Mouse (Mus musculus): ENCODE measurements around the gene Galnt13. TPM values are rescaled to one million over a fixed set of nuclear protein-coding genes. Genes with fewer than 3 reads are reported as not detected.
"Not testable (repeated sequence)": the region's sequence is repeated elsewhere in the genome, so short reads cannot be mapped to it uniquely, and the experiment has no call there.

Gene Galnt13
- total RNA-seq (2015) (not detected in 2 replicates), total RNA-seq (2017) (not detected in 2 replicates)

DNA sequence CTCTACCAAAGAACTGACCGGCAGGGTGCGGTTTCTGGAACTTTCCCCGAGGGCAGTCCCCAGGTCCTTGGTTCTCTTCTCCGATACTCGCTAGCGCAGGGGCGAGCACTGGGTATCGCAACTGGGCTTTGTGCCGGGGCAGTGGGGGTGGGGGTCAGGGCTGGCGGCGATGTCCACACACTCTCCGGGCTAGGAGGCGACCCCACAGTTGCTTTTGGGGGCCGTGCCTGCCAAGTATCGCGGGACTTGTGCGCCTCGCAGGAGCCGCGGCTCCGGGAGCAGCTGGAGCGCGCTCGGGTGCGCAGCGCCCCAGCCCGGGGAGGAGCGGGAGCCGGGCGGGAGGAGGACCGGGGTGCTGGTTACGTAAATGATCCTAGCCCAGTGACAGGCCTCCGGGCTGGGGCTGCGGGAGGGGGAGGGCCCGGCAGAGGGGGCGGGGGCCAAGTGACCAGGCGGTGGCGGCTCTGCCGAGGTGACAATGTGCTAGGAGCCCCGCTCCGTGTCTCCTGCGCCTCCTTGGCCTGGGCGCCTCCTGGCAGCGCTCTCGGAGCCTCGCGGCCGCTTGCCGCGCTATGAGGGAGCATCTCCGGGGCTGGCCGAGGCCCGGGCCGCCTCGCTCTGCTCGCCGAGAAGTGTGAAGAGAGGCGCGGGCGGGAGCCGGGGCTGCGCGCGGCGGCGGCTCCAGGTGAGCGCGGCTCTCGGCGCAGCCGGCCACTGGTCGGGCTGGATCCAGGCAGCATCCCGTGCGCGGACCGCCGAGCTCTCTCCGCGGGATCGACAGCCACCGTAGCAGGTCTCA is at the start of gene Galnt13:
Gene Galnt13, plus strand, starts transcription at position 381 of the 799 bp plus-strand sequence.
- peak; percentile 39; the same call in 1 of the 2 replicates for ATAC-seq (replicated peaks; ENCODE audit: poor library complexity)

DNA sequence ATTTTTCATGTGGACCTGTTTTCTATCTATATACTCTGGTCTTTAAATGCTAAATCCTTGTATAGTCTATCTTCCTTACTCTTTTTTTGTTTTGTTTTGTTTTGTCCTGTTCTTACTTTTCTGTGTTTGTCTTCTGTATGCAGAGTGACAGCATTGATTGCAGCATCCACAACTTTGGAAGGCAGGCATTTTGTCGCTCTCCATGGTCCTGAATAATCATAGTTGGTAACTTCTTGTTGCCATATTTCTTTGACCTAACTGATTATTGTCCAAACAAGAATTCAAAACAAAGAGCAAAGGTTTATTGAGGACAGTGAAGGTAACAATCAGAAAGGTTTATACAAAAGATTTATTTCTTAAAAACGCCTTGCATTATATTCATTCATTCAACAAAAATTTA is 5.1 kb upstream of the Galnt13 start:
- ATAC-seq (replicated peaks; ENCODE audit: poor library complexity), result no peak

DNA sequence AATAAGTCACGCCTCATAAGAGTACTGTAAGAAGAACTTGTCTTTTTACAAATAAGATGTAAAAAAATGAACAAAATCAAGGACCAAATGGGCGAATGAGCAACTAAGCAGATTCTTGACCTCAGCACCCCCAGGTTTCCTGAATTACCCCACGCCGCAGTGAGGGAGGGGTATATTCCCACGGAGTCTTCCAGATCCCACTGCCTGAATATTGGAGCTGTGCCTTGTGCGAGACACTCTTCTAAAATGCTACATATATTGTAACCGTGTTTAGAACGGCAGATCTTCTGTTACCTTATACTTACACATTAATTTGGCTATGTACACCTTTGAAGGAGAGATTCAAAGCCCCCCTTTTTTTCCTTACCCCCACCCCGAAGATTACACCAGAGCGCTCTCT is 737 bp upstream of the Galnt13 start:
- no peak for ATAC-seq (replicated peaks; ENCODE audit: poor library complexity)

DNA sequence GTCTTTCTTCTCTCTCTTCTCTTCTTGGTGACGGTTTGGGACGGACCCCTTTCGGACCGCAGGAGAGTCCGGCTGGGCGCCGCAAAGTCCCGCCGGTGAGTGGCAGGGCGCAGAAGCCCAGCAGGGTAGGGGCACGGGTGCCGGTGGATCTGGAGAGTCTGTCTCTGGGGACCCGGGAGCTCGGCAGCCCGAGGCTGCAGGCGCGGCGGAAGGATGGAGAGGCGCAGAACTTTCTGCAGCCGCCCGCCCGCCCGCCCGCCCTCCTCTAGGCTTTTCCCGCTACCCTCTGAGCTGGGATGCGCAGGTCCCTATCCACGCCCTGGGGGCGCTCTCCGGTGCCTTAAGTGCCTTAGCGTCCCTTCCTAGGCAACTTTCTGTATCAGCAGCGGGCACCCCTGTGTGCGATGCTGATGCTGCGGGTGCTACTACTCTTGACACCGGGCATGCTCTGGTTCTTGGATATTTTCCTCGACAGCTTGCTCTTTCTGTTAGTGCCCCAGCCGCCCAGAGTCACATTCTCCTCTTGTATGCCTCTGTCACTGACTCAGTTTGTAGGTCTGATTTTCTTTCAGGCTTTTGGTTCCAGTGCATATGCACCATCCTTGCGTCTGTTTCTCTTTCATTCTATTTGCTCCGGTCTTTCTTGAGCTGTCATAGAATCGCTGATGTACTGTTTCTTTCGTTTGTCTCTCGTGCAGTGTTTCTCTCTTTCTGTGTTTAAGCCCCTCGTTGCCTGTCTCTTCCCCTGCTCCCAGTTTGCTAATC is 801 bp downstream of the Galnt13 start:
- ATAC-seq (replicated peaks; ENCODE audit: poor library complexity), result no peak

DNA sequence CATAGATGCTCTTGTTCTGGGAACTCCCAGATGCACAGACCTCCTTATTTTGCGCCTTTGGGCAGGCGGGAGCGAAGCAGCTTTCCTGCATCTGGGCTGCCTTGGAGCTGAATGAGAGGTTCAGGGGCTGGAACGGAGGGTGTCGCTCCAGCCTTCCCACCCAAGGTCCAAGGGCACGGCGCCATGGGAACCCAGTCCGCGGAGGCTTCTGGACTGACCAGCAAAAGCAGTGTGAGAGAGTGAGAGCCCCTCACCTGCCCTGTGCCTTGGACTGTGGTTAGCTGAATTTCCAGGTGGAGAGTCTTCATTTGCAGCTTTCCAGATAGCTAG is 1.3 kb downstream of the Galnt13 start:
- ATAC-seq (replicated peaks; ENCODE audit: poor library complexity), result no peak

DNA sequence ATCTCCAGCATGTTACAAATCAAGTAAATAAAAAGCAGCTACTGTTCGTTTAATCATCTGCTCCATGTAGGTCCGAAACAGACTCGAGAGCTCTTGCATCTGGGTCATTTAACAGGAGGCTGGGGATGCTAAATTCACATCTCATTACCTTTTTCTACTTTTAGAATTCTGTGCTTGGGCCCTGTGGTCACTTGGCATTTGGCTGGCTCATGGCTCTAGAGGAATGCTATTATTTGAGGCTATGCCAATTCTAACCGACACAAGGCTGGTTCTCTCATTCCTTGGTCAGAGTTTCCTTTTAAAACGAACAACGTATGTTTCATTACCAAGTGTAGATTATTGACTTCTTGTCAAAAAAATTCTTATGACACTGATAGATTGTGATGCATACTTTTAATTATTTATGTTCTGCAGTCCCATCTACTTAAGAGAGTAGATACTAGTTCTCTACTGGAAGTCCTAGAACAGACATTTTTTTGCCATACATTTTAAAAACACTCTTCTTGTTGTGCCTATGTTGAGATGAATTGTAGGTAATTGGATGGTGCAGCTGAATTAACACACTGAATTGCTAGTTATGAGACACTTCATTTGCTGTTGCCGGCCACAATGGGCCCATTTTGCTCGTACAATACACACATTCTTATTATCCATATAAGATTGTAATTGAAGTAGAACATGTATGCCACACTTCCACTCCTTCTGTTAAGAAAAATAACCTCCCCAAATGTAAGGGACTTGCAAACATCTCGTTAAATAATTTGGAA is 6.8 kb downstream of the Galnt13 start:
- no peak for ATAC-seq (replicated peaks; ENCODE audit: poor library complexity)

DNA sequence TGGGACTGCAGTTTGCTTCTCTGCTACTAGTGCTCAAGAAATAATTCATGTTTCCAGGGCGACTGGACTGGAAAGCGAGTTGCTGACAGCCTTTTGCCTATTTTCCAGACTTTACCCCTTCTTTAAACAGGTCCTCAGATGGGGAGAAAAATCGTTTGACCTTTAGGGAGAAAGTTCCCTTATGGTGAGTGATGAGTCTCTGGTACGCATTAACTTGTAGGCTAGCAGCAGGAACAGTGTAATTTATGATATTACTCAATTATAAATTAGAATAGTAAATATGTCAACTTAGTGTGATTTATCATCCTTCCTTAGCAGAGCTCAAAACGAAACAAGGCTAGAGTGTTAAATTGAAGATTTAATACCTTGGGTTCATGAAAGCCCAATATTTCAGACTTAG is 47.3 kb downstream of the Galnt13 start:
- ATAC-seq (replicated peaks; ENCODE audit: poor library complexity), result no peak

DNA sequence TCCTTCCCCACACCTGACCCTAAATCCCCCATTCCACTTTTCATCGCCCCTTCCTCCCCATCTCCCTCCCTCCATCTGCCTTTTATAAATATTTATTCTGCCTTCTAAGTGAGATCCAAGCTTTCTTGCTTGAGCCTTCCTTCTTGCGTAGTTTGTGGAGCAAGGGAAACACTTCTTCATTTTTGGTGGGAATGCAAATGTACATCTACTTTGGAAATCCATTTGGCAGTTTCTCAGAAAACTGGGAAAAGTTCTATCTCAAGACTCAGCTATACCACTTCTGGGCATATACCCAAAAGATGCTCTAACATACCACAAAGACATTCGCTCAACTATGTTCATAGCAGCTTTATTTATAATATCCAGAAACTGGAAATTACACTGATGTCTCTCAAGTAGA is 86.9 kb downstream of the Galnt13 start:
- no peak for ATAC-seq (replicated peaks; ENCODE audit: poor library complexity)

DNA sequence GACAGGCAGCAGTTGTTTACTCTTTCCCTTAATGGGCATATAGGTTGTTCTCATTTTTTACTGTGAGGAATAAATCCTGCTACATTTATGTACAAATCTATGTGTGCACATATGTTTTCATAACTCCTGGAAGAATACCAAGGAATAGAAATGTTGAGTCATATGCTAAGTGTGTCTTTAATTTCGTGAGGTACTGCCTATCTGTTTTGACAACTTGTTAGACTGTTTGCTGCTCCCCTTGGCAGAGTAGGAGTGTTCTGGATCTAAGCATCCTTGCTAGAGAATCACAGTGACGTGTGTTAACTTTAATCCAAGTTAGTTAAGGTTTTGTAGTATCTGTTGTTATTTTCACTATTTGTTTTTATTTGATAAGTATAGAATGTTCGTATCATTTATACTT is 91.0 kb downstream of the Galnt13 start:
- ATAC-seq (replicated peaks; ENCODE audit: poor library complexity), result no peak

DNA sequence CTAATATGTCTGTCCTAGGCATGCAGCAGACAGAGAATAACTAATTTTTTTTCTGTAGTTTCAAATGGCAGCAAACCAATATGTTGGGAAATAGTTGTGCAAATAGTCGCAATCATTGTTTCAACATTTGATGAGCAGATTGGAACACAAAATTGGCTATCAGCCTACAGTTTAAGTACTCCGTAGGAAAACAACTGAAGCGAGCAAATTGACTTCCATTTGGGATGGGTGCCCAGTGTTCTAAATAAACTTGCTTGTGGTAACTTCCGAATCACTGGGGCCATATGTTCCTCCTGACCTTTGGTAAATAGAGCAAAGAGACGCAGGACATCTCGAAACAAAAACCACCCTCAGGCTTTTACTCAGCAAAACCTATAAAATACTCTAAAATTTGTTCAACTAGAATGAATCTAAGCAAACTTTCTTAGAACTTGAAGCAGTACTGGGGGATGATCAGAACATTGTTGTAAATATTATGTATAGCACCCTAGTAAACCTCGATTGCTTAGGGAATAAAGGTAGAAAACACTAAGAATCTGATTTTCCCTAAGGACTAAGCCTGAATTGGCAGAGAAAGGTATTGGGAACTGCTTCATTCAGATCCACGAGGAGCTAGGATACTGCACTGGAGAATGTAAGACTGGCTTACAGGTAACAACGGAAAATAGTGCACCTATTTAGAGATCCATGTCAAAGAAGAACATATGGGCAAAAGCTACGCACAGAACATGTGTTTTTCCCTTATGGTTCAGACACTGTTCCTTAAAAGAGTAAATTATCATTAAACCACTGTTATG is 122.4 kb downstream of the Galnt13 start:
- no peak for ATAC-seq (replicated peaks; ENCODE audit: poor library complexity)

DNA sequence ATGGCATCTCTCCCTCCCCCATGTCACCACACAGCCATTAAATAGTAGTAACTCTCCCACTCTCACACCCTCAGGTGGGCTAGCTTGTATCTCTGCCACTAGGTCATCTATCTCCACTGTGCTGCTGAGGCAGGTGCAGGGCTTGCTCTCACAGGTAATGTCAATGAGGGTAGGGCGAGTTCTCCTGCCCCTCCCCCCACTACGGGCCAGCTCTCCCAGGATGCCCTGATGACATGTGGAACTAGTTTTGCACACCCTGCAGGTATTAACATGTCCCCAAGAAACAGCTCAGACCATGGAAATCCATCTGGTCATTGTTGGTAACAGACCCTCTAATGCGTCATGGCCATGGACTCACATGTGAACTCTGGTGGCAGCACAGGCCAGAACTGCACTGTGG is 129.0 kb downstream of the Galnt13 start:
- no peak for ATAC-seq (replicated peaks; ENCODE audit: poor library complexity)

DNA sequence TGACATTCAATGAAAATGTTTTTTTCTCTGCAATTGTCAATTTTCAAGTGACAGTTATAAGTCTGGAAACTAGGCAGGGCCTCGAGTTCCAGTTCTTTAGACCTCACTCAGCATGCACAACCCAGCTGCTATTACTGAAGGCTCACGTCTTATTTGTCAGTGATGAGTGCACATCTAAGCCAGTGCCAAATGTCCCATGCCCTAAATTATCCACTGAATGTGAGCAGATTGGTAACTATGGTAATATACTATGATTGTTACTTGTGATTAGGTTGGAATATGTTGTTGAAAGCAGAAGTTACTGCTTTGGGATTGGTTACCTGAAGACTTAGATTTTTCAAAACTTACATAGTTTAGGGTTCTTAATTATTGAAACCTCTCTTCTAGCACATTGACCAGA is 131.1 kb downstream of the Galnt13 start:
- no peak for ATAC-seq (replicated peaks; ENCODE audit: poor library complexity)

DNA sequence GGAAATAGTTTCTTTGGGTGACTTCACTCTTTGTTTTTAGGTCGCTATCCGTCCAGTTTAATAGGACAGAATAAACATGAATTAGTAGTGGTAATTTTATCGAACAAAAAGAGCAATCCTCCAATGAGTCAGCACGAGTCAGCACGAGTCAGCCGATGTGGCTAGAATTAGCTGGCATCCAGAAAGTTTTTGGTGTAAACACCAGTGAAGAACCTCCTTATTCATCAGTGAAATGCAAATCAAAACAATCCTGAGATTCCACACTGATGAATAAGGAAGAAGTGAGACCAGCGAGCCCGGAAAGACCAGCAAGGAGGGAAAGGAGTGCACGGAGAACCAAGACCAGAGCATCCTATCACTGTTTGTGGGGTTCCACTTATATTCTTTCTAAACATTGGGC is 131.5 kb downstream of the Galnt13 start:
- no peak for ATAC-seq (replicated peaks; ENCODE audit: poor library complexity)

DNA sequence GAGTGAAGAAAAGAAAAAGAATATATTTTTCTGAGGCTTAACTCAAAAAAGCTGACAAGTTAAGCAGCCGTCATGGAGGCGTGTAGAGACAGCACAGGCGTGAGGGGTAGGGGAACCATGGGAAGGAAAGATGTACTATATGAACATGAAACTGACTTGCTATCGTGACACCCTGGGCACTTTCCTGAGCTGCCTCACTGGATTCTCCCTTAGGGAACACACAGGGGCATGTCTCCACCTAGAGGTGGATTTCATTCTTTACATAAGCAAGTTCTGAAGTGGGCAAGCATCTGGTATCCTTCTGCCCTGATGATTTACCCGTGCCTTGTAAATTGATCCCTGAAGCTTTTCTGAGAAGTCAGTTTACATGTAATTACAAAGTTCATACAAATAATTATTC is 277.7 kb downstream of the Galnt13 start:
- not testable (repeated sequence) for ATAC-seq (replicated peaks; ENCODE audit: poor library complexity)

DNA sequence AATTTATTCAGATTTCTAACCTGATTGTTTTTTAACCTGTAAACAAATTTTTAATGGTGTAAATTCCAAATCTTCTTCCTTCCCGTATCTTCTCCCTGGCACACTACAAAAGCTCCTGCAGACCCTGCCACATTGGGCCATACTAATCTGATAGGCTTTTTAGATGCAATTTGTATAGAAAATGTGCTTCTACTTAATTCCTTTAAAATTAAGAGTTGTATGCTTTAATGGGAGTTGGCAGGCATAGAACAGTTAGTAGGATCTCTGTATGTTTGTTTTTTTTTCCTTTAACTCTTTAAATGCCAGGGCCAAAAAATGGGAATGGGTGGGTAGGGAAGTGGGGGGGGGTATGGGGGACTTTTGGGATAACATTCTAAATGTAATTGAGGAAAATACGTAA is 315.1 kb downstream of the Galnt13 start:
- ATAC-seq (replicated peaks; ENCODE audit: poor library complexity), result no peak

DNA sequence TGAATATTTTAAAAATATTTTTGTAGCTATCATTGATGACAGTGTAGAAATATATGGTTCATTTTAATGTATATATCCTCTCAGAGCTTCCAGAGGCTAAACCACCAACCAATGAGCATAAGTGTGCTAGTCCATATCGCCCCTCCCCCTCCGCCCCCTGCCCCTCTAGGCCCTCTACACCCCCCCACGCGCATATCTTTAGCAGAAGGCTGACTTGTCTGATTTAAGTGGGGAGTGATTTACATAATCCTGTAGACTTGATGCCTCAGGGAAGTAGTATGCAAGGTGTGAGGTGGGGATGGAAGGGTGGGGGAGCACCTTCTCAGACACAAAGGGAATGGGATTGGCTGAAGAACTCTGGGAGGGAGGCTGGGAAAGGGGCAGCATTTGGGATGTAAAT is 323.7 kb downstream of the Galnt13 start:
- ATAC-seq (replicated peaks; ENCODE audit: poor library complexity), result no peak

DNA sequence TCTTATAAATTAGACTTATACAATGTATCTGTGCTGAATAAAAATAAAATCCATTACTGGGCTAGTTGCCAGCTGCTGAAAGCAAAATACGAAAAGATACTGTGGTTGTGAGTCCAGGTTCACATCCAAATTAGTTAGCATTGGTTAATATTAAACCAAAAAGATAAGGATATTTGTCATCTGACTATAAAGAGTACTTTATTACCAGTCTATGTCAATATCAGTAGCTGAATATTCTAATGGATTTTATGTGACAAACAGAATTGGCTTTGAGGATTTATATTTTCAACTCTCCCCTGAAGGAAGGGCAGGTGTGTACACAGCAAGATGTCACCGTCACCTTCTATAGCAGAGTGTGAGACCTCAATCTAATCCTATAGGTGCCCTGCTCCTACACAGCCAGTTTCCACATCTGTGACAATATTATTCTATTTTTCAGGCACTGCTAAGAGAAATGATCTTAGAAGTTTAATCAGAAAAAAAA is 342.7 kb downstream of the Galnt13 start:
- ATAC-seq (replicated peaks; ENCODE audit: poor library complexity), result no peak

DNA sequence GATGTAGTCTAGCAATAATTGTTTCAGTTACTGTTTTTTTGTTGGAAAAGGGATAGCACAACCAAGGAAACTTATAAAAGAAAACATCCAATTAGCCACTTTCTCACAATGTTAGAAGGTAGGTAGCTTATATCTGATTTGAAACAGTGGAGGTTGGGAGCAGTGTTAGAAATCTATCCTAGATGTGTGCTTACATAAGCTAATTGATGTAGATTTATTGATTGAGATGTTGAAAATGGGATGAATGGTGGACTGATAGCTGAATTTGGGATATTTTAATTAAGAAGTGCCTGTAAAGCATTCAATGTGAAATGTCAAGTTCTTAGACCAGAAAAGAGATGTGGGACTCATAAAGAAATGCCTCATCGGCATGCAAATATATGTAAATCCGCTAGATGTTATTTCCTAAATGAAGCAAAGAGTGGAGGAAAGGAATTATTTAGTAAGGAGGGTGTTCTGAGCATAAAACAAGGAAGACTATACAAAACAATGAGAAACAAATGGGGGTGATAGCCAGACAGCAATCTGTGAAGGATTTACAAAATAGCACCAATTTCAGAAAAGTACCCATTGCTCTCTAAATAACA is 377.6 kb downstream of the Galnt13 start:
- ATAC-seq (replicated peaks; ENCODE audit: poor library complexity), result no peak

DNA sequence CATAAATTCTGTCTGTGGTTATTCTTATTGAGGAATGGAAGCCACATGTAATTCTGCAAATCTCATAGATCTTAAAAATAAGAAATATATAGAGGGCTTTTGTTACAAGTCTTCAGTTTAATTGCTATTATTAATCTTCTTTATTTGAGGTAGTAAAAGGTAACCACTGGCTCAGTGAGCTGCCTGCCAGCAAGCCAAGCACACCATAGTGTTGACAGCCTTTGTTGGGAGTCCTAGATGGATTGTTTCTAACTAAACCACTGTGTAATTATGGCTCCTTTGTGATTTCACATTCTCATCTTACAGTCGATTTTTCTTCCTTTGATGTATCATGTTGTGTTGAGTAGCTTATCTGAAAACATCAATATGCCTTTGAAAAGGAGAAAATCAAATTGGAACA is 405.1 kb downstream of the Galnt13 start:
- no peak for ATAC-seq (replicated peaks; ENCODE audit: poor library complexity)

DNA sequence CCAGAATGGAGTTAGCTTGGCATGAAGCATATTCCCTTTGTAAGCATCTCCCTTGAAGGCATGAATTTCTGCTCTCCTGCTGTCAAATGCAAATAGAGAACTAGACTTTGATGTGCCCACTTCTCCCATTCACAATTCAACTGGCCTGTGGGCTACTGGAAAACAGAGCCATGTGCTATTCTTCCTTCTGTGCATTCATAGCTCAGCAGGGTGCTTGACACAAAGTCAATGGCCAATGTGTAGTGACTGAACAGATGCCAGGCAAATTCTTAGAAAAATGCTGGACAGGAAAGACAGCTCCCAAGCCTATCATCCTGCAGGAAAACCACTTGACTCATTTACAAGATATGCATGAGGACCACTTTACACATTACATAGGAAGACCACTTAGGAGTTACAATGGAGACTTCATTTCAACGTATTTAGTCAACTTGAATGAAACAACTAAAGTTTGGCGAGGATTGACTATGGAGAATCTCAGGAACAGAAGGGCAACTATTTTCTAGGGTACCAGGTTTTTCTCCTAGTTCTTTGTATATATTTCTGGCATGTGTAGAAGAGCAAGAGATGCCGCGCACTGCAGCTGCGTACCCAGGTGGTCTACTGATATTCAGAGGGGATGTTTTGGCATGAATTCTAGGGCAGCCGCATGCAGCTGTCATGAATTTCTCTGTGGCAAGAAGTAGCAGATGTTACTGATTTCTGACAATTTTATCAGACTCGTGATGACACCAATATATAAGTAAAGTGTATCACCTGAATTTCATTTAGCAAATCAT is 470.4 kb downstream of the Galnt13 start:
- no peak for ATAC-seq (replicated peaks; ENCODE audit: poor library complexity)

Data from megakaryocyte progenitor cell, adult 5-6 weeks (primary cell).